Mouse (Mus musculus) spleen, postnatal 14 days (tissue): ENCODE data around the gene Stpg4.

Experiments used
- DNase-seq, 2 experiments: peaks; one replicate each; pipeline ENCODE4 v3.0.0; 2021 to 2022; ENCODE audit warnings: low spot score in 2 of 2

Gene Stpg4

GRCm38 (mm10) chr17:87378354-87379159 is 49.0 kb downstream of the Stpg4 start:
- no peak for DNase-seq

GRCm38 (mm10) chr17:87377536-87377935 is 50.0 kb downstream of the Stpg4 start:
- no peak for DNase-seq

- DNase-seq, result no peak
These were observed 50.6 kb downstream of the Stpg4 start for GRCm38 (mm10) chr17:87376831-87377471.

- no peak for DNase-seq
These were observed 51.5 kb downstream of the Stpg4 start for GRCm38 (mm10) chr17:87375941-87376511.

GRCm38 (mm10) chr17:87373327-87373726 is 54.2 kb downstream of the Stpg4 start:
- DNase-seq, result no peak

GRCm38 (mm10) chr17:87372189-87372588 is 55.4 kb downstream of the Stpg4 start:
- DNase-seq, result no peak

- no peak for DNase-seq
These were observed 58.2 kb downstream of the Stpg4 start for GRCm38 (mm10) chr17:87369270-87369759.

- DNase-seq, result no peak
These were observed 59.1 kb downstream of the Stpg4 start for GRCm38 (mm10) chr17:87368481-87368880.

- DNase-seq, result no peak
These were observed 59.9 kb downstream of the Stpg4 start for GRCm38 (mm10) chr17:87367640-87368039.

- DNase-seq, result no peak
These were observed 60.3 kb downstream of the Stpg4 start for GRCm38 (mm10) chr17:87367228-87367627.

GRCm38 (mm10) chr17:87366520-87366919 is 61.0 kb downstream of the Stpg4 start:
- no peak for DNase-seq

- no peak for DNase-seq
These were observed 62.3 kb downstream of the Stpg4 start for GRCm38 (mm10) chr17:87365268-87365667.

GRCm38 (mm10) chr17:87364108-87364507 is 63.4 kb downstream of the Stpg4 start:
- no peak for DNase-seq

- no peak for DNase-seq
These were observed 66.4 kb downstream of the Stpg4 start for GRCm38 (mm10) chr17:87361132-87361531.

GRCm38 (mm10) chr17:87357506-87357905 is 70.0 kb downstream of the Stpg4 start:
- no peak for DNase-seq

GRCm38 (mm10) chr17:87356261-87356660 is 71.3 kb downstream of the Stpg4 start:
- no peak for DNase-seq

GRCm38 (mm10) chr17:87355456-87355855 is 72.1 kb downstream of the Stpg4 start:
- DNase-seq, result no peak

- DNase-seq, result no peak
These were observed 73.7 kb downstream of the Stpg4 start for GRCm38 (mm10) chr17:87353745-87354320.

GRCm38 (mm10) chr17:87352898-87353225 is 74.7 kb downstream of the Stpg4 start:
- DNase-seq, result no peak

GRCm38 (mm10) chr17:87352106-87352897 is 75.2 kb downstream of the Stpg4 start:
- DNase-seq, result no peak

GRCm38 (mm10) chr17:87351241-87352105 is 76.1 kb downstream of the Stpg4 start:
- no peak for DNase-seq
